Mouse (Mus musculus) hindbrain, embryonic 11.5 days (tissue): ENCODE data around the gene Cdadc1. TPM values are rescaled to one million over a fixed set of nuclear protein-coding genes. Genes with fewer than 3 reads are reported as not detected.

Experiments
- ATAC-seq: fragments of 200-750 bp; cut with Nextera tagmentation; 2 replicates; pipeline ENCODE4 v1.8.0; 2017; ENCODE audit warnings: mild to moderate bottlenecking, moderate TSS enrichment, moderate library complexity; ENCODE audit not compliant: low FRiP score
- DNase-seq: peaks from one replicate; pipeline ENCODE4 v3.0.0-alpha.2; 2015; ENCODE audit warnings: low spot score
- H3K27ac ChIP-seq: fragments of 300-500 bp; sonication (generic); 2 replicates; pipeline ENCODE4 v1.5.1; 2014; ENCODE audit warnings: mild to moderate bottlenecking, low read depth, low read length
- H3K27me3 ChIP-seq: fragments of 300-500 bp; sonication (generic); 2 replicates; pipeline ENCODE4 v1.6.1; 2014; ENCODE audit warnings: mild to moderate bottlenecking, low read length, moderate library complexity, mixed read lengths; ENCODE audit not compliant: control insufficient read depth, insufficient read depth
- H3K36me3 ChIP-seq: fragments of 300-500 bp; sonication (generic); 2 replicates; pipeline ENCODE4 v1.6.1; 2014; ENCODE audit warnings: mild to moderate bottlenecking, low read length, moderate library complexity, mixed read lengths; ENCODE audit not compliant: control insufficient read depth, insufficient read depth
- H3K4me1 ChIP-seq: fragments of 300-500 bp; sonication (generic); replicated peaks from 2 replicates; pipeline ENCODE4 v1.6.1; 2014; ENCODE audit warnings: low read length, mixed read lengths; ENCODE audit not compliant: control insufficient read depth, insufficient read depth
- H3K4me2 ChIP-seq: fragments of 300-500 bp; sonication (generic); replicated peaks from 2 replicates; pipeline ENCODE4 v1.6.1; 2014; ENCODE audit warnings: mild to moderate bottlenecking, low read depth, low read length
- H3K4me3 ChIP-seq: fragments of 300-500 bp; sonication (generic); 2 replicates; pipeline ENCODE4 v1.5.1; 2014; ENCODE audit warnings: low read depth, low read length
- H3K9ac ChIP-seq: fragments of 300-500 bp; sonication (generic); 2 replicates; pipeline ENCODE4 v1.6.1; 2014; ENCODE audit warnings: low read depth, low read length
- H3K9me3 ChIP-seq: fragments of 300-500 bp; sonication (generic); 2 replicates; pipeline ENCODE4 v1.6.1; 2016; ENCODE audit warnings: low read length; ENCODE audit not compliant: control insufficient read depth
- WGBS: fragments of 180-500 bp; shearing (Covaris S2); extraction: QIAGEN DNeasy Blood & Tissue Kit; methylation state at CpG from one replicate; pipeline ENCODE4 v1.1.7; 2014; 5-methylcytosine and 5-hydroxymethylcytosine counted together
- polyA plus RNA-seq: library from polyadenylated mRNA; unstranded; fragments of >200 nt; fragmentation: Nextera tagmentation; extraction: Ambion mirVana; gene quantifications from 2 replicates; pipeline ENCODE4 v1.2.1, GENCODE M21; 2014

Gene Cdadc1
- polyA plus RNA-seq, 1 experiment from 2014 or later: 33.3 TPM

- H3K27me3 ChIP-seq: no peaks in the 10 kb centered on the region
- WGBS: 88% methylated on average over 6 of the region's 6 CpGs
- H3K36me3 ChIP-seq: no peaks in the 10 kb centered on the region
- no peak overlapping the region for H3K27ac ChIP-seq
- no peaks in the 10 kb centered on the region for H3K9me3 ChIP-seq
- DNase-seq (no peak), ATAC-seq (no peak)
- H3K9ac ChIP-seq: no peak overlapping the region
- no peaks in the 10 kb centered on the region for H3K4me1 ChIP-seq
- H3K4me2 ChIP-seq: no peak overlapping the region
- no peak overlapping the region for H3K4me3 ChIP-seq
Observed at GRCm38 (mm10) chr14:59513922-59514444, 83.8 kb downstream of the Cdadc1 start.

Other genes starting within 250 kb of the Cdadc1 start
- 0.15 and 0.32 TPM in 2 replicates for gene Phf11d, start 232.5 kb downstream of the Cdadc1 start, polyA plus RNA-seq
- gene Phf11c, start 202.6 kb downstream of the Cdadc1 start, polyA plus RNA-seq: 0.77 and 0.81 TPM in 2 replicates
- gene Setdb2, start 157.1 kb downstream of the Cdadc1 start, polyA plus RNA-seq: 9.8 and 10.6 TPM in 2 replicates
- 47.0 and 47.7 TPM in 2 replicates for gene Cab39l, start 157.0 kb downstream of the Cdadc1 start, polyA plus RNA-seq
- 14.0 and 15.7 TPM in 2 replicates for gene Shisa2, start 27.3 kb upstream of the Cdadc1 start, polyA plus RNA-seq